Mouse (Mus musculus) megakaryocyte, embryonic 14.5 days (primary cell): ENCODE data around the gene Lims1.

Source experiments
- FLI1 ChIP-seq: IDR thresholded peaks from 2 replicates; pipeline ENCODE4 v1.6.1; 2012; ENCODE audit warnings: low read length, inconsistent platforms, mixed read lengths
- GATA1 ChIP-seq: IDR thresholded peaks from 3 replicates; pipeline ENCODE4 v1.6.1; 2012; ENCODE audit warnings: mixed read lengths, low read length, inconsistent platforms, borderline replicate concordance

DNA sequence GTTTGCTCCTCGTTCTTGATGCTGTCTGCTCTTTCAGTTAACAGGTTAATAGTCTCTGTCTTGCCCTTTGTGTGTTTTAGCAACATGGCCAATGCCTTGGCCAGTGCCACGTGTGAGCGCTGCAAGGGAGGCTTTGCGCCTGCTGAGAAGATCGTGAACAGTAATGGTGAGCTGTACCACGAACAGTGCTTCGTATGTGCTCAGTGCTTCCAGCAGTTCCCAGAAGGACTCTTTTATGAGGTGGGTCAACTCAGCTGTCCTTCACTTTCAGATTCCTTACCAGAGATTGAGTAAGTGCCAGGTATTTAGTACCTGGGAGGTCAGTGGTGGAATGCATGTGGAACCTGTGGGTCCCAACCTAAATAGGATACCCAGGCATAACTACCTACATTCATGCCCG is 75.7 kb downstream of the Lims1 start:
- TF ChIP-seq GATA1 (no peak), FLI1 (no peak)
